Mouse (Mus musculus): ENCODE measurements at regions not wholly inside any gene's neighbourhood (a gene's known extent, or its start where the extent isn't known, plus 50 kb on each side); places are given as distances from the start of the nearest gene placed in this dataset.

- no peak for TF ChIP-seq POLR2A (IDR thresholded peaks at IDR 0.05; ENCODE audit: insufficient read length, low read depth)
- no peak for TF ChIP-seq USF1 (IDR thresholded peaks at IDR 0.05; ENCODE audit: low read depth)
- no peak for TF ChIP-seq E2F4 (IDR thresholded peaks at IDR 0.05; ENCODE audit: insufficient read depth)
- TF ChIP-seq POLR2AphosphoS2 (IDR thresholded peaks at IDR 0.05; ENCODE audit: insufficient read length, low read depth): no peak
- TF ChIP-seq MYOG (IDR thresholded peaks at IDR 0.05; ENCODE audit: control insufficient read depth in 1 of 3, insufficient read depth in 1 of 3, insufficient read length in 2 of 3, low read depth in 2 of 3): no peak
- TF ChIP-seq TCF3 (IDR thresholded peaks at IDR 0.05; ENCODE audit: insufficient read length, low read depth): no peak
- TF ChIP-seq MYOD1 (IDR thresholded peaks at IDR 0.05; ENCODE audit: control insufficient read depth in 1 of 3, insufficient read length in 2 of 3, low read depth in 2 of 3): no peak
- TF ChIP-seq MAX (IDR thresholded peaks at IDR 0.05; ENCODE audit: low read depth): no peak
- no peak for TF ChIP-seq TCF12 (IDR thresholded peaks at IDR 0.05; ENCODE audit: insufficient read depth, poor library complexity, severe bottlenecking)
- TF ChIP-seq REST (IDR thresholded peaks at IDR 0.05; ENCODE audit: insufficient read depth, insufficient read length): no peak
Measured at GRCm38 (mm10) chr13:80950803-80951202, 67.6 kb downstream of the Arrdc3 start.
